Mouse (Mus musculus) right cerebral cortex, adult 18-20 months (tissue): ENCODE measurements at regions not wholly inside any gene's neighbourhood (a gene's known extent, or its start where the extent isn't known, plus 50 kb on each side); places are given as distances from the start of the nearest gene placed in this dataset.

ENCODE experiments used
- DNase-seq: peaks from one replicate; pipeline ENCODE4 v3.0.0; 2022; ENCODE audit warnings: mixed read lengths

DNA sequence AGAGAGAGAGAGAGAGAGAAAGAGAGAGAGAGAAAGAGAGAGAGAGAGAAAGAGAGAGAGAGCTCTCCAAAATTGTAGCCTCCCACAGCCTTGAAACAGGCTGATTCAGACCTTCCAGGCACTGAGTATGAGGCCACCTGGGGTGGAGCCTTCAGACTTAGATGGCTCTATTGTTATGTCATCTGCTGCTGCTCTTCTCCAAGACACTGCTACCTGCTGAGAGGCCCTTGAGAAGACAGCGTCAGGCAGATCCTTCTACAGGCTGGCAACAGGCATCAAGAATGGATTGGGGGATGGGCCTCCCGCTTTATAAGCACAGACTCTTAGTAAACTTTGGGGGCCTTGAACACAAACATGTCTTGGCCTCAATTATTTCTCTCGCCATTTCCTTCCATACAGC is 1340.9 kb upstream of the Adgrl3 start:
- no peak for DNase-seq

- DNase-seq, result no peak
Observed at GRCm38 (mm10) chr5:79680321-79680720, 1339.6 kb upstream of the Adgrl3 start.

GRCm38 (mm10) chr5:79706631-79707030 is 1313.3 kb upstream of the Adgrl3 start:
- DNase-seq, result peak; percentile 60

- no peak for DNase-seq
Observed at GRCm38 (mm10) chr5:79734885-79735284, 1285.1 kb upstream of the Adgrl3 start.

DNA sequence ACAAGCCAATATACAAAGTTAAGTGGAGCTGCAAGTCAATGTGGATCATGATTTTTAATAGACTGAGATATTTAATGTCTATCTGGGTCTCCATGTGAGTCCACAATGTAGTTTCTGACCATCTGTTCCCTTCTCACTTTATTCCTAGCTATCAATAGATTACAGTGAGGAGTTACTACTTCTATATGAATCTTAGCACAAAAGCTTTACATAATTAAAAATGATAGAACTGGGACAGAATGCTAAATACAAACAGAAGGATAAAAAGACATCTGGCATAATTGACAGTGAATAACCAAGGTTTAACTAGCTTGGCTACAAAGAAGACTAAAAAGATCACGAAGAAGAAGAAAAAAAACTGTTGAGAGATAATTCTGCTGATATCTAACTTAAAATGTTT is 1235.5 kb upstream of the Adgrl3 start:
- DNase-seq, result no peak

DNA sequence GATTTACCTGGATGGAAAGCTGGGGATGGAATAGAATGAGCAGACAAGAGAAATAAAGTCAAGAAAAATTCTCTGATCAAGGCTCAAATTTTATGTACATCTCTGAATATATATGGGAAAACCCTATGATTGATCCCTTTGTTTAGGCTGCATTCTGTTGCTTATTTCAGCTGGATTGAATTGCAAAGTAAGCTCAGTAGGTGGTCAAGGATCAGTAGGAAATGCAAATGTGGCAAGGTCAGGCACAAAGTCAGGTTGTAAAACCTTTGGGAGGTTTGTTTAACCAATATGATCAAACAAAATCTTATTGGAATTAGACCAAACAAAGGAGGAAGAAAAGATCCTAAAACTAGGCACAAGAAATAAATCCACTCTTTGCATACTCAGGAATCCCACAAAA is 1193.4 kb upstream of the Adgrl3 start:
- DNase-seq, result no peak

DNA sequence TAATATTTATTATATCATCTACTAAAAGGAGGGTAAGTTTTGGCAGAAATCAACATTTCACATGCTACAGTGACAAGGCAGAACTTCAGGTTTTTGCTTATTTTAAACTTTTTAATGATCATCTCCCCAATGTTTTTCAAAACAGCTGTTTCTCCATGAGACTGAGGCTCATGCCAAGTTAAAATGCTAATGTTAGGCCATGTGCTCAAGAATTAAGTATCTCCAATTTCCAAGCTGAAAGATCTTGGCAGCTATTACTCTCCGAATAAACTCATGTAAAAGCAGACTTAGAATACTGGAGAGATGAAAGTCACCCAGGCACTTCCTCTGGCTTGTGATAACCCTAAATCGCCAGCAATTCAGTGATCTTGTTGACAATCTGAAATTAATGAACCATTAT is 1173.5 kb upstream of the Adgrl3 start:
- DNase-seq, result no peak

GRCm38 (mm10) chr5:79855866-79856265 is 1164.1 kb upstream of the Adgrl3 start:
- no peak for DNase-seq

GRCm38 (mm10) chr5:79900713-79901112 is 1119.2 kb upstream of the Adgrl3 start:
- DNase-seq, result no peak

DNA sequence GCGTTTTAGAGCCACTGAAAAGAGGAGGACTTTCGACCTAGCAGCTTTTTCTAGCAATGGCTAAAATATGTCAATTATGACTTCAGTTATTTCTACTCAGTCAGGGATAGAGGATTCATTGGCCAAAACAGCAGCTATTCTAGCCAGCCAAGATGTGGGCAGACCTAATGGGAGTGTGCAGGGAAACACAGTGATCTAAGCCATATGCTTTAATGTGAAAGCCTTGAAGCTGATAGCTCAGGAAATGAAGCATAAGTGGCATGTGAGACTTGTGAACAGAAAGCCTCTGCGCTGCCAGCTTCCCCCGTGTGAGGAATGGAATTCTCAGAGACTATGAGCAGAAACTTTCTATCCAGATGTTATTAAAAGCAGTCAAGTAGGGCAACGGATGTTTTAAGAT is 1114.6 kb upstream of the Adgrl3 start:
- DNase-seq, result peak; percentile 19
